Mouse (Mus musculus) embryo, embryonic 11.5 days (tissue): ENCODE data around the gene Fhl2.

Experiments
- DNase-seq: peaks from one replicate; pipeline ENCODE4 v3.0.0-alpha.2; 2012; ENCODE audit warnings: low read depth, low spot score

Gene Fhl2

GRCm38 (mm10) chr1:43108729-43109128 lies 88.1 kb downstream of the Fhl2 start:
- no peak for DNase-seq

DNA sequence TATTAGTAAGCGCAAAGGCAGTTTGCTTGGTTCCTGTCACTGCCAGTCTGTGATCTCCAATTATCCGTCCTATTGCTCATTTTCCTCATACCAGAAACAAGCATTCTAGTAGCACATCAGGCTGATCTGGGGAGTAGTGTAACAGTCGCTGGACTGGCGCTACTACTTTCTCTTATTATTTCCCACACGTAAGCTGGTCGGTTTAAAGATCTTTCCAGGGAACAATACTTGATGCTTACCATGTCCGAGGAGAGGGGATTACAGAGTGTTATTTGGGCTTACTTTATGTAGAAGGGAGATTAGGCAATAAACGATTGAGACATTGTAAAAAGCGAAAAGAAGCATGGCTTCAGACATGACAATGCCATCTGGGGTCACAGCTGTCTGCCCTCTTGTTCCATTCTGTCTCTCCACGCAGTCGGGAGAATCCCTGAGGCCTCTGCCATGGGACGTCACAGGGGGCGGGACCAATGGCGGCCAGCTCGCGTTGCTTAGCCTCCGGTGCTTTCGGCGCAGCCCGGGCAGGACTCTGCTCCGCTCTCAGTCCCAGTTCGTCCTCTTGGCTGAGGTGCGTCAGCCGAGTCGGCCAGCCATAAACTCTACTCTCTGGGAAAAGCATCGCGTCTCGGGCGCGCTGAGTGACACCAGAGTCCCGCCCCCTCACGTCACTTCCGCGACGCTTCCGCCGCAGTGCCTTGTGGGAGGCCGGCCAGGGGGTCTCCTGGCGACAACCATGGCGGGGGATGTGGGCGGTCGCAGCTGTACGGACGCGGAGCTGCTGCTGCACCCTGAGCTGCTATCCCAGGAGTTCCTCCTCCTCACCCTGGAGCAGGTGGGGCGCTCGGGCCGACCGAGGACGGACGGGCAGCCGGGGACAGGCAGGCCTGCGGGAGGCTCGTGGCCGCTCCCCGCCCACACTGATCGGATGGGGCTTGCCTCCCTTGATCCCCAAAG lies 98.5 kb downstream of the Fhl2 start, which contains the start of the genes Tgfbrap1 and AI597479:
Tgfbrap1 (minus strand) TSS at position 607 of the 954 bp plus-strand sequence.
AI597479 (plus strand) TSS at position 680 of the 954 bp plus-strand sequence.
- DNase-seq, result peak; percentile 90

GRCm38 (mm10) chr1:43094206-43094605 lies 102.6 kb downstream of the Fhl2 start:
- DNase-seq, result no peak

- no peak for DNase-seq
Observed at GRCm38 (mm10) chr1:43092056-43093015, 104.4 kb downstream of the Fhl2 start.

- no peak for DNase-seq
Observed at GRCm38 (mm10) chr1:43091306-43092055, 105.3 kb downstream of the Fhl2 start.

DNA sequence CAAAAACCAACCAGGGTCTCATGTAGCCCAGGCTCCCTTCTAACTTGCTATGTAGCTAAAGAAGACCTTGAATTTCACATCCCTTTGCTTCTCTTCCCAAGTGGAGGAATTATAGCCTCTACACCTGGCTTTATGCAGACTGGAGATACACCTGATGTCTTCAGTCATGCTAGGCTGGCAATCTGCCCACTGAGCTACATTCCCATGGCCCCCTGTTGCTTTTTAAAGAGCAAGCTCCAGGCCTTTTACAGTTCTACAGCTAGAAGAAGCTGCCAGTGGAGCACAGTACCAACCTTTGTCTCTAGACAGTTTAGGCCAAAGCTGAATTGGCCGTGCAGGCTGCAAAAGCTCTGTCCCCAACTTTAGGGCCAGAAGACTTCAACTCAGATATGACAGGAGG lies 106.4 kb downstream of the Fhl2 start:
- no peak for DNase-seq

DNA sequence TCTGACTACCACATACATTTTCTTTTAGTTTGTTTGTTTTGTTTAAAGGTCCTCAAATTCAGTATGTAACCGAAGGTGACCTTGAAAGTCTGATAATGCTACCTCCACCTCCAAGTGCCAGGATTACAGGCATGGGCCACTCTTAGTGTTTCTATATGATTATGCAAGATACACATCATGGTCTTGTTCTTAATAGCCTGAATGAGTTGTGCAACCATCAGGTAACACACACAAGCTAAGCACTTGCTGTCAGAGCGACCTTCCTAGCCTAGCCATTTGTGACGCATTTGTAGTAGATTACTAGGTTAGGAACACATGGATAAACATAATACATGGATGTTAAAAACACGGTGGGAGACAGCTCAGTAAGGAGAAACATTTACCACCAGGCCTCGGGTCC lies 113.8 kb downstream of the Fhl2 start:
- DNase-seq, result no peak

DNA sequence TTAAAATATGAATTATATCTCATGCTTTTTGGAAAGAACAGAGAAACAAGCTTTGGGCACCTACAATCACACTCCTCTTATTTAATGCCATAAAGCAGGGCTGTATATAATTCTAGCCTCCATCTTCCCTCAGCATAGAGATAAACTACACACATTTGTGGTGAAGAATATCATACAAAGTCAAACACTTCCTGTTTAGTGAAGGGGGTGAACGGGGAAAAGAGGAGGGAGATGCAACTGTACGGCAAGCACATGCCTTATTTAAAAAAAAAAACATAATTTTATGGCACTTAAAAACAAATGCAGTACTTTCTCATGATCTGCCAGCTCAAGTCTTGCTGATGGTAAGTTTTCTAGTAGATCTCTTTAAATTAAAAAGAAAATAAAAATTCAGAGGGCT lies 118.7 kb downstream of the Fhl2 start:
- DNase-seq, result no peak

DNA sequence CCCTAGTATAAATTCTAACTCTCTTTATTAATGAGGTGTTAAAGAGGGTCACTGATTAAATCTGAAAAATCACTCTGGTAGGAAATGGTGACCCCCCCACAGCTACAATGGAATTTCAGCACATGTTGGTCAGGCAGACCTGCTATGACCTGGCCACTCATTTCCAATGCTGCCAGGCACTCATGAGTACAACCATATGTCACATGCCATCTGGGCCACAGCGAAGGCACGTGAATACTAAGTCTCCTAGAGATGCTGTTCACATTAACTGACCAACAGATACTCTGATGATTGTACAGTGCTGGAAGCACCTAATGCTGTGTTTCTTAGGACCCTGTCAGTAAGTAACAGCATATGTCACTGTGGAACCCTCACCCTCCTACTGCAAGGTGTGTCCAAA lies 122.0 kb downstream of the Fhl2 start:
- no peak for DNase-seq
